Mouse (Mus musculus) heart, adult 11 months (tissue): ENCODE measurements around the gene Grip1.

Source experiments
- DNase-seq: peaks from one replicate; pipeline ENCODE4 v3.0.0; 2022

Grip1 gene

GRCm38 (mm10) chr10:119842004-119842403 lies 388.4 kb downstream of the Grip1 start:
- peak; percentile 13 for DNase-seq

DNA sequence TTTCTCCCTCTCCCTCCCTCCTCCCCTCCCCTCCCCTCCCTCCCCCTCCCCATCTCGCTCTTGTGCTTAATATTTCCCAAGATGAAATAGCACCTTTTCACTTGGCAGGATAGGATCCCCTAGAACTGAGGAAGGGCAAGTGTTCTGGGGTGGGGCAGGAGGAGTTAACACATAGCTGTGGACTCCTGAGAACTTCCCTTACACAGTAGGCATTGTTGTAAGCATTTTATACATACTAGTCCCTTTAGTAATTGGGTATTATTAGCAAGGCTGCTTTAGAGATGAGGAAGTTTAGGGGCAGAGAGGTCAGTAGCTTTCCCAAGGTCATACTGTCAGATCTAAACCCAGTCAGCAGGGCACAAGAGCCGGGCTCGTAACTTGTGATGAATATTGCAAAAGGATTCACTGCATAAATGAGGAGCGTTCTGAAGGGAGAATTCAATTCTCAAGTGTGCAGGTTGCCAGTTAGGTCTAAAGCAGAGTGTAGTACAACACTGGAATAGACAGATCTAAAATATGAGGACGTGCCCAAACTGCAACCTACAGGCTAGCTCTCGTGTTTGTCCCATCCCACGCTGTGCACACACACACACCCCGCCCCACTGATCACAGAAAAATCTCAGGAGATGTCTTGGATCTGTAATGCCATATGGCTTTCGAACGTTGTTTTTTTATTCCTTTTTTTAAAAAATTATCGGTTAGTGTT lies 392.2 kb downstream of the Grip1 start:
- no peak for DNase-seq

GRCm38 (mm10) chr10:119851594-119851993 lies 398.0 kb downstream of the Grip1 start:
- DNase-seq: no peak

DNA sequence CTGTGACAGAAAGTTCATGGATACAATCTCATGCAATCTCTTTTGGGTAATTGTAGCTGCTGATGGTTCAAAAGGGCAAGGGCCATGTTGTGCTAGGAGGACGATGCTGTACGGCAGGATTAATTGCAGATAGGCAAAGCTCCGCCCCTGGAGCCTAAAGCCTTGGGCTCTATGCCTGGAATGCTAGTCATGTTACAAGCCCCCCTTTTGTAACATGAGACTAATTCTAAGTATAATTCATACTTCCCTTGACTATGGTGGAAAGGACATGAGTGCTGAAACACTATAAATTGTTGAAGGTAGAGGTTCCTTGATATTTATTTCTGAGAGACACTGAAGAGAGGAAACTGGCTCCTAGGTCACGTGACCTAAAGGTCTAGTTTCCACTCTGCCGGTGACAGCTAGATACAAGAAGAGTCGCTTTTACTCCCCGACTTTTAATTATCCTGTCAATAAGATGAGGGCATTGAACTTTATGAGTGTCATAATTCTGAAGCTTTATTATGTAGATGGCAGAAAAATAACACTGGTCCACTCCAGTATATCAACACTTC lies 399.0 kb downstream of the Grip1 start:
- peak; percentile 55 for DNase-seq

DNA sequence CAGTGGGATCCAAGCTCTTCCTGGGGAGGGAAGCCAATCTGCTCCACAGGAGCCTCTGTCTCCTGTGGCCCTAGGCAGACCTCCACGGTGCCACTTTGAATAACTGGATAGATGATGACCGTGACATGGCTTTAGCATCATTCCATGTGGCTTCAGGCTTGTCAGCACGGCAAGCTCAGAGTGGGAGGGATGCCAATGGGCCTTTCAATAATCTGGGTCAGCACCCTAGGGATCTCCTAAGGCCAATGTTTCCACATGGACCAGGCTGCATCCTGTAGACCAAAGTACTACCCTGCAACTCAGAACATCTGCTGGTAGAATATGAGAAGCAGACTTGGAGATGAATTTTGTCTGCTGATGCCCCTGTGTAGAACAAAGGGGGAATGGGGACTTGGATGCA lies 414.1 kb downstream of the Grip1 start:
- peak; percentile 94 for DNase-seq

GRCm38 (mm10) chr10:119868995-119869579 lies 415.5 kb downstream of the Grip1 start:
- no peak for DNase-seq

GRCm38 (mm10) chr10:119876721-119877120 lies 423.1 kb downstream of the Grip1 start:
- DNase-seq: no peak

GRCm38 (mm10) chr10:119878331-119878730 lies 424.7 kb downstream of the Grip1 start:
- DNase-seq: no peak

- DNase-seq: no peak
These were observed 431.0 kb downstream of the Grip1 start for GRCm38 (mm10) chr10:119884591-119884990.

GRCm38 (mm10) chr10:119885563-119885962 lies 431.9 kb downstream of the Grip1 start:
- DNase-seq: no peak

- DNase-seq: peak; percentile 19
These were observed 433.1 kb downstream of the Grip1 start for GRCm38 (mm10) chr10:119886681-119887080.

DNA sequence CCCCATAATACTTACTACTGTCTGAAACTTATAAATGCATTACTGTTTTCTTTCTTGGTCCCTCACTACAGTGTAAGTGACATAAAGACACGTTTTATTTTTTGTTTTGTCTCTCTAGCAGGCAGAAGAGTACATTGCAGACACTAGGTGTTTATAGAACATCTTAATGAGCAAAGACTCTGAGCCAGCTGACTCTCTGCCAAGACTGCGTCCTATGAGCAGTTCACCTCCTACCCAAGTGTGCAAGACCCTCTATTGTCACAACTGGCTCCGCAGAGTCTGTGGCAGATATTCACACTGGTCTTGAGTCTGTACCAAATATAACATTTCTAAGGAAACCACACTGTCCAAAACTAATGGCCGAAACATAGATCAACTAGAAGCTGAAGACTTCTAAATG lies 449.1 kb downstream of the Grip1 start:
- DNase-seq: no peak

DNA sequence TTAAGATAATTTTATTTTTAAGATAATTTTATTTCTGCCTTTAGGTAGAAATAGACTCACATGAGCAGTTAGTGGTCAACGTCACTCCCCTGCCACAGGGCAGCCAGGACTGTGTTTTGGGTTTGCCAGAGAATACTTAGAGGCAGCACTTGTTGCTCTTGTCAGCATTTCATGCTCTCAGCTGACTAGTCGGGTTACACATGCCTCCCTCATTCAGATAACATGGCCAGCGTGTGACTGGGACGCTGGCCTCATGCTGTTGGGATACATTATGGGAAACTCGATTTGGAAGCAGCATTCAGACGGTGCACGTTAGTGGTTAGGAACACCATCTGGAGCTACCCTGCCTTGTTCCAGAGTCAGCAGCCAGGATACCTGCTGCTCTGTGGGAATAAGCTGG lies 453.2 kb downstream of the Grip1 start:
- DNase-seq: no peak

DNA sequence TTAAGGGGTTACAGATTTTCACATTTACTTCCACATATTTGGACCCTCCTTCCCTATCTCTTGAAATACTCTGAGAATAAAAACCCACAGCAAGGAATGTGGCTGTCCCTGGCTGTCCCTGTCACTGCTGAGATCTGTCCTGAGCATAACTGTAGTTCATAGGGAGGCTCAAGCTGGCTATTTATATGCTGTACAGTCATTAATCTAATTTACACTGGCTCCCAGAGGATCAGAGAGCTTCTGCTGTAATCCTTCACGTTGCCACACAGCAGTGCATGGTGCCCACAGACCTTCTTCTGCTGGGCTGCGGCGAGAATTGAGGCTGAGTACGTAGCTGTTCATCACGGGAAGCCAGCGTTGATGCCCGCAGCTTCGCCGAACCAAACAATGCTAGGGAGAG lies 464.4 kb downstream of the Grip1 start:
- peak; percentile 79 for DNase-seq

DNA sequence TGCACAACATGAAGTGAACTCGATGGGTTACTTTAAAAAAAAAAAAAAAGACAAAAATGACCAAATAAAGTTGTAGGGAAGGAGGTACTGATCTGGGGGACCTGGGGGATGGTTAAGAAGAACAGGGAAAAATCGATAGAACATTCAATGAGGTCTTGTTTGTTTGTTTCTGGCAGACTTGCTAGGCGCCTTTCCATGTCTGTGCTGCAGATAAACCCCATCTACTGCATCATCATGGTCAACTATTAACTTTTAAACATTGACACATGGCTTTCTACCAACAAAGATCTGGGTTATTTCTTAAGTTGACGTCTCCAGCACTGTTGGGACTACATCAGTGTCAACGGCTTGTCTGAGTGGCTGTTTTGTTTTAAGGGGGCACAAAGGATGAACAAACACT lies 474.3 kb downstream of the Grip1 start:
- peak; percentile 51 for DNase-seq

DNA sequence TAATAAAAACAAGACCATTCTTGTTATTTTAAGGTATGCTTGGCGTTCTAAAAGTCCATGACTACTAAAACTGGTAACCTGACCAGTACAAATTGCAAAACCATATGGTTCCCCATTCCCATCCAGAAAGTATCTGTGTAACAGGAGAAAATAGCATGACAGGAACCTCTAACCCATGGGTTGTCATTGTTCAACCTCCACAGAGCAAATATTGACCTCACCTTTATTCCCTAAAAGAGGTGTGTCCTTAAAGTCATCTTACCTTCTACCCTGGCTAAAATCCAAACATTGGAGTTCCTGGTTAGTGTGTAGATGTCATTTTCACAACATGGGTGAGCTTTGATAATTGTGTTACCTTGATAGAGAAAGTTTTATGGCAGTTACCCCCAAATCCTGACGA lies 475.3 kb downstream of the Grip1 start:
- DNase-seq: no peak

DNA sequence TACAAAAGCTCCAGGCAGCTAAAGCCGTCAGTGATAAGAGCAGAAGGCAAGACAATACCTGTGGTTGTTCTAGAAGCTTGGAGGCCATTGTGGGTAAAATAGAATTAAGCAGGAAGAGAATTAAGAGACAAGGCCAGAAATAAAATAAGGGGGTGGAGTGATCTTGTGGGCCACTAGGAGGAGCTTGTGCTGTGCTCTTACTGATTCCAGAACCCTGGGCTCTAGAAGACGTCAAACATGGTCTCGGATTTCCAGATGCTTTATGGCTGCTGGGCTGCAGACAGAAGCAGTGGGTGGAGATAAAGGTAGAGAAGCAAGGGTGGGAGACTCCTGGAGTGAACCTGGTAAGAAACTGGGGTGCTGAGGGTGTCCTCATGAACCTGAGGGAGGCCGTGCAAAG lies 479.2 kb downstream of the Grip1 start:
- DNase-seq: peak; percentile 74

- DNase-seq: no peak
These were observed 479.7 kb downstream of the Grip1 start for GRCm38 (mm10) chr10:119933362-119933761.

- peak; percentile 83 for DNase-seq
These were observed 481.6 kb downstream of the Grip1 start for GRCm38 (mm10) chr10:119935231-119935630.

GRCm38 (mm10) chr10:119937481-119937880 lies 483.9 kb downstream of the Grip1 start:
- DNase-seq: peak; percentile 19

- DNase-seq: peak; percentile 60
These were observed 490.3 kb downstream of the Grip1 start for GRCm38 (mm10) chr10:119943906-119944305.

GRCm38 (mm10) chr10:119951460-119951859 lies 497.8 kb downstream of the Grip1 start:
- DNase-seq: no peak

GRCm38 (mm10) chr10:119957260-119957955 lies 503.8 kb downstream of the Grip1 start:
- peak; percentile 41 for DNase-seq

- peak; percentile 16 for DNase-seq
These were observed 507.3 kb downstream of the Grip1 start for GRCm38 (mm10) chr10:119960915-119961314.
